In genomic region chr8:8745615-8746285, GRCm38 (mm10) we compare ENCODE assay signal across 15 mouse cellular contexts. TPM values are rescaled to one million over a fixed set of nuclear protein-coding genes. Genes with fewer than 3 reads are reported as not detected.
DNase-seq lines count a peak whose midpoint lies in the region; ATAC-seq lines count a peak whose summit lies in the region.
"Had no signal": no experiment of that assay in that cellular context is flagged by ENCODE, and none has a peak within 500 bp of the region (broad histone marks: within the 10 kb centered on the region; RNA-seq: fewer than 3 reads in every experiment).

No protein-coding gene starts in this region.

- DNase-seq in kidney, adult 9 months: peak; percentile 13
- DNase-seq in kidney, postnatal 4 days: no peak
- DNase-seq in 3T3-L1 (ENCODE audit: low read depth, low spot score) (peak; percentile 10), ZHBTc4 (ENCODE audit: low read depth, low spot score) (peak; percentile 62)
- DNase-seq in urinary bladder, postnatal 14 days (ENCODE audit: low spot score): no peak
- no peak for DNase-seq in frontal cortex, postnatal 25 days (ENCODE audit: low spot score in 2 of 2)
- DNase-seq in ovary, postnatal 10 days (ENCODE audit: low spot score): no peak
- DNase-seq: adrenal gland, postnatal 25 days; cerebellum, adult 9-10 months; kidney, postnatal 14 days; thymus, adult 2 months; thymus, postnatal 4 days had no signal

- peak; percentile 49 to 57; a peak in 2 of 4 replicates for ATAC-seq in hematopoietic stem cell, adult 5-6 weeks (replicated peaks in 1 of 2; ENCODE audit: insufficient read depth in 1 of 2, low FRiP score in 2 of 2, low TSS enrichment in 1 of 2, low read depth in 1 of 2, poor library complexity in 2 of 2, severe bottlenecking in 2 of 2)
- ATAC-seq: hindbrain, postnatal 0 days; intestine, postnatal 0 days had no signal

RNA-seq across cellular contexts. Expression of gene Arglu1, which starts 55.4 kb away (rescaled TPM):
- total RNA-seq in hematopoietic stem cell, adult 5-6 weeks (2017): 215 and 239 TPM in 2 replicates

Comparison
In these comparisons a context has a peak if more than half of its experiments do, and no peak if none do; other contexts are left out.
1. DNase-seq: peak in kidney, adult 9 months (single experiment), 3T3-L1 (single experiment) and ZHBTc4 (single experiment); none in kidney, postnatal 4 days (0 of 2), urinary bladder, postnatal 14 days (single experiment), frontal cortex, postnatal 25 days (0 of 2) and ovary, postnatal 10 days (single experiment).